Mouse (Mus musculus): Measurements from ENCODE around the gene Ddx6. TPM values are rescaled to one million over a fixed set of nuclear protein-coding genes. Genes with fewer than 3 reads are reported as not detected.
"Not testable (repeated sequence)": the region's sequence is repeated elsewhere in the genome, so short reads cannot be mapped to it uniquely, and the experiment has no call there.

Gene Ddx6
- total RNA-seq, 2 experiments from 2014 or later, result 82.0 to 85.0 TPM

DNA sequence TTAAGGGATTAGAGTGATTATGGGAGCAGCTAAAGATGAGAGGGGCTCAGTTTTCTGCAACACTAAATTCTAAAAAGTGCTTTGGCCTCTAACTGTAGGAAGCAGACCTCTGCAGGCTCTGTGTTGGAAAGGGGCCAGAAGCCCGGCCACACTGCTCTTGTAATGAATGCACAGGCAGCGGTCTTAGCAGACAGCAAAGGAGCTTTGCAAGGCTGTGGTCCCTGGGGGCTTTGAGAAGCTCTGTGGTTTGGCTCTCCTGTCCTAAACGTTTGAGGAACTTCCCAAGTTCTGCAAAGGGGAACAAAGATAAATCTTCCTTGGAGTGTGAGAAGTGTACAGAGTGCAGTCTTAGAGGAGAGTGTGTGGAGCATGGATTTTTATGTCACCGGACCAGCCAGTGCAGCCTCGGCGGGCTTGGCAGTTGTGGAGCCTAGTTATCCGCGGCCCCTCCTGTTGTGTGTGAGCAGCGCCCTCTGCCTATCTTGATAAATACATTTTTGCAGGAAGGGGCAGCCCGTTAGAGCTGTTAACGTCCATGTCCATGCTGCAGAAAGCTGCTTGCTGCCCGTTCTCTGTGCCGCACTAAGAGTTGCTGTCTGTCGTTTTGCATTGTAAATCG, 33.0 kb downstream of the Ddx6 start:
- peak; percentile 25 to 37 for DNase-seq
- intact Hi-C loops (cut with DNase I), result no loop called here

DNA sequence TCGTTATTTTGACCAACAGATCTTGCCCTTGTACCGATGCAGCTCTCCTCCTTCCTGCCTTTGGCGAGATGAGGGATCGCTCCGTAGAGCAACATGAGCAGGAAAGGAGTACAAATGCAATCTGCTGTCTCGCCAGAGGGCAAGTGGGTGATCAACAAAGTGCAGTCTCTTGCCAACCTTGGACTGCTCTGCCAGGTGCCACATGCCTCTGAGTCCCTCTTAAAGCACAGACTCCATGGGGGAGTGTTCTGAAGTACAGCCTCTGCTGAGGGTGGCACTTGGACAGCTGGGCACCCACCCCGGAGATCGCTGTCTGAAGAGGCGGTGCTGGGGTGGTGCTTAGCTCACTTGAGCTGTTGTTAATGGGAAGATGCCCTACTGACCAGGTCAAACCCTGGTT, 34.0 kb downstream of the Ddx6 start:
- peak; percentile 19 to 20 for DNase-seq
- intact Hi-C loops (cut with DNase I), result not testable (repeated sequence)

DNA sequence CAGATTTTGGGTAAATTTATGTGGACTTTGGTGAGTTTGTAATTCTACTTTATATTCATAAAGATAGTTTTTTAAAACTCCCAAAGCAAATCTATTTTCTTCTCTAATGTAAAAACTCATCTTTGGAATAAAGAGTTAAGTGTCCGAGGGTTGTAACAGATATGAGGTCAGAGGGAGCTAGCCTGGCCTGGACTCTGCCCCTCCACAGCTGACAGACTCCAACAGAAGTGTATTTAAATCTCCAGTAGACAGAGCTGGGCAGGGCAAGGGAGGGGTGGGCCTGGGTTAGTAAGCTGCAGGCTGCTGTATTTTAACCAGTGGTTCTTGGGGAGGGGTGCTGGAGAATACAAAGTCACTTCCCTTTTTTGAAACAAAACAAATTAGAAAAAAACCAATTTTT, 35.3 kb downstream of the Ddx6 start:
- DNase-seq; intact Hi-C loops (cut with DNase I): not testable (repeated sequence)

DNA sequence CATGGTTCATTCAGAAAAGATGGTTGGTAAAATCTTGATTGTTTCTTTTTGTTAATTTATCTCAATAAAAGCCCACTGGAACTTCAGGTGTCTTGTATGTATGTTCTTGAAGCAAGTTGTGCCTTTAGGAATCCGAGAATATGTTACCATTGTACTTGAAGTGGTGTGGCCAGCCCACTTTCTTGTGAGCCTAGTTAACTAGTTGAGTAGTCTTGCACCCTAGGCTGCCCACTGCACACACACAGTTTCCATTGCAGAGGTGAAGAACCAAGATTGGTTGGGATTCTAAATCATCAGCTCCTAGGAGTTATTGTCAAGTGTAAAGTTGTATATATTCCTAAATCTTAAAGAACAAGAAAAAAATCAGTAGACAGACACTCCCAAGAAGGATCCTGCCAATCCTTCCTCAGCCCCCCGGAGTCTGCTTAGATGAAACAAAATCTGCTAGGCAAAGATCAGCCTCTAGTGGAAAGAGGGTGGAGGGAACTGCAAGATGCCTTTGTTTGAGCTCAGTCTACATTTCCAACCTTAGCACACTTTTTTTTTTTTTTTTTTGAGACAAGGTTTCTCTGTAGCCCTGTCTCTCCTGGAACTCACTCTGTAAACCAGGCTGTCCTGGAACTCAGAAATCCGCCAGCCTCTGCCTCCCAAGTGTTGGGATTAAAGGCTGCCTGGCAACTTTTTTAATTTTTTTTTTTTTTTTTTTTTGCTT, 36.1 kb downstream of the Ddx6 start:
- intact Hi-C loops (cut with DNase I), result no loop called here
- no peak for DNase-seq

DNA sequence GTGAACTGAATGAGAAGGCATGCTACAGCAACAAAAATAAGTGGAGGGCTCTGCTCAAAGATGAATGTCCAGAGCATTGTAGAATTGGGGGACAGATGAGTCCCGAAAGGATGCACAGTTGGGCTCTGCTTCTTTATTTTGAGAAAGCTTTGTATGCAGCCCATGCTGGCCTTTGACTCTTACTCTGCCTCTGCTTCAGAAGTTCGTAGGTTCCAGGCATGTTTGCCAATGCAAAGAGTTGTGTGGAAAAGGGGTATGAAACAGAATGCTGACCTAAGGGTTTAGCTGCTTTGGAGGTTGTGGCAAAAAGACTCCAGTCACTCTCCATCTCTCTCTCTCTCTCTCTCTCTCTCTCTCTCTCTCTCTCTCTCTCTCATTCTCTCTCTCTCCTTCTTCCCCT, 36.9 kb downstream of the Ddx6 start:
- no peak for DNase-seq
- intact Hi-C loops (cut with DNase I), result no loop called here

DNA sequence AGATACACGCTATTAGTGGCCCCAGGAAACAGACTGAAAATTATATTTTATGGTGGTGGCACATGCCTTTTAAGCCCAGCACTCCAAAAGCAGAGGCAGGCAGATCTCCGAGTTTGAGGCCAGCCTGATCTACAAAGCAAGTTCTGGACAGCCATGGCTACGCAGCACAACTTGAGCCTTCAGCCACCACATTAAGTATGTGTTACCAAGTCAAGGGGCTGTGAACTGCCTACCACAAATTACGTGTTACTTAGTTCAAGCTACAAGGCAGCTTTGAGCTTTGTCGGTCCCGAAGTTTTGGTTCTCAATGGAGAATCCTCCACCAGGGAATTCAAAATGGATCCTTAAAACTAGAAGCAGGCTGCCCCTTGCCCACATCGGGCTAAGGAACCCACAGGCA, 38.4 kb downstream of the Ddx6 start:
- DNase-seq, result no peak
- intact Hi-C loops (cut with DNase I), result no loop called here

DNA sequence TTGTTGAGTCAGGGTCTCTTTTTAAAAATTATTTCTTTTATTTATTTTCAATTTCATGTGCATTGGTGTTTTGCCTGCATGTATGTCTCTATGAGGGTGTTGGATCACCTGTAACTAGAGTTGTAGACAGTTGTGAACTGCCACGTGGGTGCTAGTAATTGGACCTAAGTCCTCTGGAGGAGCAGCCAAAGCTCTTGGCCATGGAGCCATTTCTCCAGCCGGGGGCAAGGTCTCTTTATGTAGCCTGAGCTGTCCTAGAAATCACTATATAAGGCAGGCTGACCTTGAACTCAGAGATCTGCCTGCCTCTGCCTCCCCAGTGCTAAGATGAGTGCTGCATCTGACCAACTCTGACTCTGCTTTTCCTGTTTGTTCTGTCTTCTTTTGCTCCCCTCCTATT, 39.5 kb downstream of the Ddx6 start:
- DNase-seq, result no peak
- intact Hi-C loops (cut with DNase I), result no loop called here

DNA sequence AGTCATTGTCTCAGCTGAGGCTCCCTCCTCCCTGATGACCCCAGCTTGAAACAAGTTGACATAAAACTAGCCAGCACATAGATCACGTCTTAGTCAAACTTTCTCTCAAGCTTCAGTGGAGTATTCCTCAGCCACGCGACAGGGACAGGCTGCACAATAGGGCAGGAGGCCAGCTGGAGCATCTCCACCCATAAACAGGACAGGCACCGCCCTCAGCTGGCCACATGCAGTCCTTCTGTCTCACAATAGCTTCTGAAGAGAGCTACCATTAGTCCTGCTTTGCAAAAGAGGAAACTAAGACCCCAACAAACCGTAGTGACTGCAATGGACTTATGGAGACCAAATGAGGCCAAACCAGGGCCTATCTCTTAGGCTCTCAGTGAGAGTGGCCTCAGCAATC, 40.8 kb downstream of the Ddx6 start:
- intact Hi-C loops (cut with DNase I), result no loop called here
- DNase-seq, result peak; percentile 73 to 74

DNA sequence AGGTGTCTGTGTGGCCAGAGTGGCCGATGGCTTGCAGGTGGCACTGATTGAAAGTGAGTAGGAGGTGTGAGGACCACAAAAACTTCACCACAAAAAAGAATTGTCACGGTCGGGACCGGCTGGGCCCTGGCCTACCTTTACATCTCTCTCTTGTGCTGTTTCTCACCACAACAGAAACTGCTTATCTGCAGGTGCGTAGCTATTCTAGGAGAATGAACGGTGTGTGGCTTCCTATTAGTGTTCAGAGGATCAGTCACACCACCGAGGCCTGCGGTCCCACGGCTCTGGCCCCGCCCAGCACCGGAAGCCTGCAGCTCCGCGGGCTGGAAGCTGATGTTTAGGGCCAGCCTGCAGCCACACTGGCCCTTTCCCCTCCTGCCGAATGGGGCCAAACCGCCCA, 41.2 kb downstream of the Ddx6 start:
- intact Hi-C loops (cut with DNase I), result no loop called here
- peak; percentile 23 to 39 for DNase-seq

DNA sequence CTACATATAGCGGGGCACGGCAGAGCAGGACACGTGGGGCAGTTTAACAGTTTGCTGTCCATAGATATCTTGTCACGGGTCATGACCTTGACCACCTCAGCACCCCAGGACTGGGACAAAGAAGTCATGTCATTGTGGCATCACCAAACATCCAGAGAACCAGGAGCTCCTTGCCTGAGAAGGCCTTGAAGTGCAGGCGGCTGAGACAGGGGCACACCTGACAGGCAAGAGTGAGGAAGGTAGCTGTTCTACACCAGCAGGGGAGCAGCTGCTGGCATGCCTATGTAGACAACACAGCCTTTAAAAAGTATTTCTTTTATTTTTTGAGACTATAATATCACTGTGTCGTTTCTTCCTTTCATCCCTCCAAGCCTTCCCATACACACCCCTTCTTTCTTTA, 41.7 kb downstream of the Ddx6 start:
- intact Hi-C loops (cut with DNase I), result no loop called here
- DNase-seq, result no peak

DNA sequence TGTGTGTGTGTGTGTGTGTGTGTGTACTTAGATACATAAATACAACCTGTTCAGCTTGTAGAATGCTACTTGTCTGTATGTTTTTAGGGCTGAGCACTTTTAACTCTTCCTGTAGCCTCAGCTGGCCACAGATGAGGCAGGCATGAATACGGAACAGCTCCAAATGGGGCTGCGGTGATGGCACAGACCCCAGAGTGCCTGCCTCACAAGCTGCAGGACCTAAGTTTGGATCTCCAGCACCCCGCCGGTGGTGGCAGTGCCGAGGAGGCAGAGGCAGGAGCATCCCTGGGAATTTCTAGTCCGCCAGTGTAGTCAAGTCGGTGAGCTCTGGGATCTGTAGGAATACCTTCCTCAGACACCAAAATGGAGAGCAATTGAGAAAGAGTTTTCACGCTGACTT, 42.3 kb downstream of the Ddx6 start:
- DNase-seq, result no peak
- intact Hi-C loops (cut with DNase I), result no loop called here

DNA sequence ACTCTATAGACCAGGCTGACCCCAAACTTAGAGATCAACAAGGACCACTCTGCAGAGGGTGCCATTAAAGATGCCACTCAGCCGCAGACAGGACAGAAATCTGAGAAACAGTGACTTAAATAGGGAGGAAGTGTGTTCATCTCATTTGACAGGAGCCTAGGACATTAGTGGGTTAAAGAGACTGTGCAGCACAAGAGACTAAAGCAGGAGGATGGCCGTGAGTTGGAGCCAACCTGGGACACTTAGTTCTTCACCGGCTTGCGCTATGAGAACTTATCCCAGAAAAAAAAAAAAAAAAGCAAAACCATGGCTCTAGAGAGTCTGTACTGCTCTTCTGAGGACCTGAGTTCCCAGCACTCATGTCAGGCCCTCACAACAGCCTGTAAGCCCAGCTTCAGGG, 43.0 kb downstream of the Ddx6 start:
- intact Hi-C loops (cut with DNase I), result no loop called here
- DNase-seq, result no peak

DNA sequence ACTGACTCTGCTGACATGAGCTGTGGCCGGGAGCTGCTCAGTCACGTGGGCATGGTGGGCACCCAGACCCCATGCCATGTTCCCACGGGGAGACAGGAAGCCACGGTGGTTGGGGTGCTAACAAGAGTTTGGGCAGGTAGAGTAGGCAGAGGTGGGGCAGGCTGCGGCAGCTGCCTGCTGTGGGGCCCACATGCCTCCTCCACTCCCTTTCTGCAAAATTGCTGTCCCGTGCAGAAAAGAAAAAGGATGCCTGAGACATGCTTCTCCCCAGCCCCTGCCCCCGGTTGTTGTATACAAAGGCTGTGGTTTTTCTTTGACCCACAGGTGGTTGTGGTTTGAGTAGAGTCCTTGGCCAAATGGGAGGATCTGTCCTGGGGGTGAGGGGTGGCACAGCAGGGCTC, 44.2 kb downstream of the Ddx6 start:
- intact Hi-C loops (cut with DNase I), result no loop called here
- DNase-seq, result no peak

DNA sequence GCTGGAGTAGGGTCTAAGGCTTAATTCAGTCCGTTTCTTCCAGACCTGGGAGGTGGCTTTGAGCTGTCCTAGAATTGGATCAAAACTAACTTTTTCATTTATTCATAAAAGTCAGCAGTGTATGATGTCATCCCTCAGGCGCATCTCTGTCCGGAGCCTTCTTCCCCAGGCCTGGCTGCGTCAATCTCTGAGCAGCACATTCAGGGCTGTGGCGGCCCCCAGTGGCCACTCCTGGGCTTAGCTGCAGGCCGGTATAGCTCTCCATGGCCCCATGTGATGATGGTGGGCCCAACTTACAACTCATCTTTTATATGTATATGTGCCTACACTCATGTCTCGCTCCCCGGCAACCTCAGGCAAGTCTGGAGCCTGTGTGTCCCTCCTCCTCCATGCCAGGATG, 47.3 kb downstream of the Ddx6 start:
- intact Hi-C loops (cut with DNase I), result loop anchor here (1.0 to 2.0 kb wide), 2 partner anchors 149 to 198 kb away; partner anchors contain the start of gene Upk2
- DNase-seq, result peak; percentile 76 to 78

DNA sequence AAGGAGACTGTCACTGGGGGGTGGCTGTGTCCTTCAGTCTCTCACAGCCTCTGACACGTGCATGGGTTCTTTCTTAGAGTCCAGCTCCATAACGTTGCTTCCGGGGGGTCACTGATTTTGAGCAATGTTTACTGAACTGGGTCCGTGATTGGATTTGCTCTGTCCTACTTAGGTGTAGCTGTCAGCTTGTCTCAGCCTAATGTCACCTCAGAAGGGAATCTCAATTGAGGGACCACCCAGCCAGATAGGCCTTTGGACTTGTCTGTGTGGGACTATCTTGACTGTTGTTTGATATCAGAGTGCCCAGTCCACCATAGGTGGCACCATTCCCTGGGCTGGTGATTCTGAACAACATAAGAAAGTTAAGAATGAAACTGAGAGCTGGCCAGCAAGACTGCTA, 49.2 kb downstream of the Ddx6 start:
- intact Hi-C loops (cut with DNase I), result loop anchor here (2.0 kb wide), 3 partner anchors 81 to 151 kb away; partner anchors contain the start of gene Phldb1
- no peak for DNase-seq

DNA sequence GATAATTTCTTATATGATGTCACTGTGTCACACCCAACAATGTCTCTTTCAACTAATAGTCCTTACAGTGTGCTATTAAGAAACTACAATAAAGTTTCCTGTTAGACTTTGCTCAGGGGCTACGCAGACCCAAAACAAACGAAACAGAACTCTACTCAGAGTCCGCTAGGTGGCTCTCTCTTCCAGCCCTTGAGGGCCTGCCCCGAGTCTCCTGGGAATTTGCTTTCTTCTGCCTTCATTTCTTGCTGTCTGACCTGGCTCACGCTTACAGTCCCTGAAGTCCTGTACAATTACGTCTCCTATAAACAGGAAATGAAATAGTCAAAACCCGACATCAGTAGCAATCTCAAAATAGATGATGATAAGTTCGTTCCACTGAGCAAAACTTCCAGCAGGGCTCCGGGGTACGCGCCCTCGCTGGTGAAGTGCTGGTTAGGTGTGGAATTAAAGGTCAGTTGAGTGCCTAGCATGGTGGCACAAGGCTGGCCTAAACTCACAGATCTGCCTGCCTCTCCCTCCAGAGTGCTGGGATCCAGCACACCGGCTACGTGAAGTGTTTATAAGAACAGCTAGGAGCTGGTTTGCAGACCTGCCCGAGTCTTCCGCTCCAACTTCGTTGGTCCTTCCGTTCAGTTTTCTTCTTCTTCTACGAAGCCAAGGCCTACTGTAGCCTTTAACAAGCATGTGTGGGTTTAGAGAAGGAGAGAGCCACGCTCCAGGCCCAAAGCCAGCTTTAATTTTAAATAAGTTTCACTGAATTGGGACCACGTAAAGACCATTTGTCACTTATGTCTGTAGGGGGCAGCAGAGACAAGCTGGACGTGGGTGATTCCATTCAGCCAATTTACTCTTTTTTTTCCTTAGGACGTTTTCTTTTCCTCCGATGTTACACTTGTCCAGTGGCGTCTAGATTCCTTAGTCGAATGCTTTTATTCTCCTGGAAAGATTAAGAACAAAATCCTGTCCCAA, 50.7 kb downstream of the Ddx6 start:
- peak; percentile 62 for DNase-seq
- intact Hi-C loops (cut with DNase I), result loop anchor here (1.0 to 2.0 kb wide), 3 partner anchors 30 to 91 kb away; partner anchors contain the start of gene Phldb1

DNA sequence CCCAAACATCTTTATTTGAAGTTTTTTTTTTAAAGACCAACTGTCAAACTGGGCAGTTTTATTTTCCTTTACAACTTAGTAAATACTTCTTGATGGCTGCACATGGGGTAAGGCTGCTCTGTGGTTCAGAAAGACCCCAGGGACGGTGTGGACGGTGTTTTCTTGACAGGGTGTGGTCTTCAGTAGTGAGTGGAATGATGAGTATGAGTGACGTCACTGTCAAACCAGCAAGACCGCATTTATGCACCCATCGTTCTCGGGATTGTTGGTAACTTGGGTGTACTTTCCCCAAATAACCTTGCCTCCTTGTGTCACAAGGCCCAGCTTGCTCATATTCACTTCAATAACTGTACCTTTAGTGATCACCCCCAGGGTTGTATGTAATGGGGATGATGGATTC, 59.0 kb downstream of the Ddx6 start:
- intact Hi-C loops (cut with DNase I), result no loop called here
- DNase-seq, result no peak

DNA sequence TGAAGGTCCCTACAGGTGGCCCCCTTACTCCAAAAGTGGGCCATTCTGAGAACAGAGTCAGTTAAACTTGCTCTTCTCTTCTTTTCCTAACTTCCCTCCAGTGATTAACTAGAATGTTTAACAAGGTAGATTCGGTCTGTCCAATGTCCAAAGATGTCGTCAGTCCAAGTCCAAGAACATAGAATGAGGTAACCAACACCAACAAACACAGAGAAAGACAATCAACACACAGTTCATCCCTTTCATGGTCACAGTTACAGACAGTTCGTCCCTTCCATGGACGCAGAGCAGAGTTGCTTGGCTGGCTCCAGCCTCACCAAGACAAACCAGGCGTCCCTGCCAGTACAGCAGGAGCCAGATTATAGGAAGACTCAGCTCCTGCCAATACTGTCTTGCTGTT, 66.7 kb downstream of the Ddx6 start:
- no peak for DNase-seq
- intact Hi-C loops (cut with DNase I), result no loop called here

DNA sequence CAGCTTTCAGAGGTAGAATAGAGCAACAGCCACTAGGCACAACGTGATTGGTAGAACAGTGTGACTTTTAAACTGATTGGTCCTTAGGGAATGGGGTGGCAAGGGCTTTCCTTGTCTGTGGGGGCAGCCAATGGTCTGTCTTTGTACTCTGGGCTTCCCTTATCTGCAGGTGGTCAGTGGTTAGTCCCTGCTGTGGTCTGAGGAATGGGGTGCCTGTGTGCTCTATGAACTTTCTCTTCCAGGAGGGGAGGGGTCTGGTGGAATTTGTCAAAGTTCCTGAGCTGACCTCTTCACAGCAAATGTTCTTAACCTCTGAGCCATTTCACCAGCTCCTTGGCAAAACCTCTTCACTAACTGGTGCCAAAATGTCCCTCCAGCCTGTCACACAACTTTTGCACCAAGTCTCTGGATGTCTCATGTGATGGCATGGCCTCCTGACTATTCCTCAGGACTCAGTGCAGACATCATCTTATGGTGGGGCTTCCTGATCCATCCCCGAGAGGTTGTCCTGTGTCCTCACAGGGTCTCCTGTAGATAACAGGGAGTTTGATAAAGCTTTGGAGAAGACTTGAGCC, 67.7 kb downstream of the Ddx6 start:
- DNase-seq, result no peak
- intact Hi-C loops (cut with DNase I), result no loop called here

DNA sequence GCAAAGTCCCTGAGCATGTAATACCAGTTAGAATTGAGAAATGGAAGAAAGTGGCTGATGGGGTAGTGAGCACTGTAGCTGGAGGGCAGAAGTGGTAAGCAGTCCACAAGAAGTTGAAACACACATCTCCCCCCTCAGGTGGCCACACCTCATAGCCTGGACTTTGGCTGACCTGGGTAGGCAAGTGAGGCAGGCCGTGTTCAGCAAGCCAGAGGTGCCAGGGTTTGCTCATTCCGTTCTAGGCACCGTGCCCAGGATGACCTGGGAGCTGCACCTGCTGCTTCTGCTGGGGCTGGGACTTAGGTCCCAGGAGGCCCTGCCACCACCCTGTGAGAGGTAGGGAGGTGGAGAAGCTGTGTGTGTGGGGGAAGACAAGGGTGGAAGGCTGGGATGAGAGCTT, 68.3 kb downstream of the Ddx6 start, which contains the start of gene Treh:
Treh (plus strand) TSS at position 229 of the 400 bp plus-strand sequence.
- intact Hi-C loops (cut with DNase I), result no loop called here

More for the DNA sequence above, 68.3 kb downstream of the Ddx6 start, which contains the start of gene Treh:
- no peak for DNase-seq
